Mouse (Mus musculus) inflammation-experienced regulatory T-cells (primary cell): ENCODE data around the gene Ndufs1. TPM values are rescaled to one million over a fixed set of nuclear protein-coding genes. Genes with fewer than 3 reads are reported as not detected.

Experiments used
- polyA plus RNA-seq, 2 experiments: library from polyadenylated mRNA; unstranded; fragments of 100-300 nt; shearing (Covaris generic); gene quantifications; one replicate each; pipeline ENCODE4 v1.2.1; 2017

Ndufs1 gene
- polyA plus RNA-seq, result 10 to 100 TPM; 86.9 to 90.0 TPM

DNA sequence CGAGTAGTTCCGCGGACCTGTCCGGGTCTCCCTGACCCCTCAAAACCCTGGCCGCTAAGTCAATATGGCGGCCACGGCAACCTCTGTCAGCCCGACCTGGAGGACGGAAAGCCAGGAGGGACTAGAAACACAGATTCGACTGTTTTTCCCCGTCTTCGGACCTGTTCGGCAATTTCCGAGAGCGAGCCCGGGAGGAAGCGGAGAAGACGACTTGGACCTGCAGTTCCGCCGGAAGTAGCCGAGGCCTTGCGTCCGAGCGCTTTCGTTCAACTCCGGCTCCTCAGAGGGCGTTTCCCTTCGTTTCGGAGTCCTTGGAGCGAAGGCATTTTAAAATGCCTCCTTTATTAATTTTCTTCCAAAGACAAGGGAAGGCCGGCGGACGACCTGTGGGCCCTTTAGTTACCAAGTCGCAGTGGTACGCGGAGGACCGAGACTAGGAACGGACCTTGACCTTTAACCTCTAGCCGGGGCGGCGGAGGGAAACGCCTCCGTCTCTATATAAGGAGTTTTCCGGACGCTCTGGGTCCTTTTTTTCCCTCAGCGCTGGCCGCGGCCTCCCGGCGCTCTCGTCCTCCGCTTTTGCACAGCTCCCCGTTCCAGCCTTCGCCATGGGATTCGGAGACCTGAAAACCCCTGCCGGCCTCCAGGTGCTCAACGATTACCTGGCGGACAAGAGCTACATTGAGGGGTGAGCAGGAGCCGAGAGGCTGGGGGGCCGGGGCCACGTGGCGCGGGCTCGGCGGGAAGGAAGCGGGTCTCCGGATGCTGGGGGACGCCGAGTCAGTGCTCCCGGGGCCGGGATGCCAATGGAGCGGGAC, at the start of gene Ndufs1, which contains the start of gene Eef1b2:
Gene Ndufs1, minus strand, starts transcription at position 230 of the 818 bp plus-strand sequence.
Gene Eef1b2, plus strand, starts transcription at position 222 of the 818 bp plus-strand sequence.

DNA sequence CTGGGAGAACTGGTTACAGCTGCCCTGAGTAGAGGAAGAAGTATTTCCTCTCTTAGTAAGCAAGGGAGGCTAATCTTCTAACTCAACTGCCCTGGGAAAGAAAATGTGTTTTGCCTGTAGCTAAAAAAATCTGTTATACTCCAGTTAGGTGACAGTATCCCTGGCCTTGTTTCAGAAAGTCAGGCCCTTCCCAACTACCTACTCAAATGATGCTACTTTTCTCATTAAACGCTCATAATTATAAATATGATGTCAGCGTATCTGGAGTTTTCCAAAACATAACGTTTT, 37.6 kb upstream of the Ndufs1 start, which contains the start of gene Gpr1:
Gene Gpr1, minus strand, starts transcription at position 273 of the 288 bp plus-strand sequence.

DNA sequence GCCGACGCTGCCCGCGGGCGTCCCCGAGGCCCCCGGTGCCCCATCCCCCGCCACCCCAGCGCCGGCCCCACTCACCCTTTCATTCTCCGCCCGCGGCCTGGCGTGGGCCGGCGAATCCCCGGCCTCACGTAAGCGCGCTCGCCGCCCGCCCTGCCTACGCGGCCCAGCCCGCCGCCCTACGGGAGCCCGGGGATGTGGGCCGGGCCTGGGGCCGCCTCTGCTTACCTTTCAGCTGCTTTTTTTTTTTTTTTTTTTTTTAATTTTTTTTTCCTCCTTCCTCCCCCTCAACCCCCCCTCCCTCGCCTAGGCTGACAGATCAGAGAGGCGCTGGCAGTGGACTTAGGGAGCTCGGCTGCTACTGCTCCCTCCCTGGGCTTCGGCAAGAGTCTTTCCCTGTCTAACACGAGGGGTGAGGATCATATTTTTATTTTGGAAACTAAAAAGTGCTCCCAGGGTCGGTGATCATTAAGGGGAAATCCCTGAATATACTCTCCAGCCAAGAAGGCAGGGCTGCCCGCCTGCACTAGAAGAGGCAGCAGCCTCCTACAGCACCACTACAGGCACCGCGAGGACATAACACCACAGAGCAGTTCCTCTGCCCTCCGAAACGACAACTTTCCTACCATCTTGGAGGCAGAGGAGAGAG, 62.4 kb downstream of the Ndufs1 start, which contains the start of gene Ino80d:
Gene Ino80d, minus strand, starts transcription at position 532 of the 646 bp plus-strand sequence.

Other genes starting within 250 kb of the Ndufs1 start
- gene Ino80d, start 62.2 kb downstream of the Ndufs1 start, polyA plus RNA-seq, result 10 to 100 TPM; 16.3 to 19.6 TPM
- 100 to 1,000 TPM; 376 to 409 TPM for gene Eef1b2, start within 50 bp of the Ndufs1 start, polyA plus RNA-seq
- under 1 TPM; 0.37 to 0.38 TPM for gene Gpr1, start 37.7 kb upstream of the Ndufs1 start, polyA plus RNA-seq
- under 1 TPM; 0.07 to 0.48 TPM for gene Zdbf2, start 96.4 kb upstream of the Ndufs1 start, polyA plus RNA-seq